Mouse (Mus musculus): ENCODE measurements at regions not wholly inside any gene's neighbourhood (a gene's known extent, or its start where the extent isn't known, plus 50 kb on each side); places are given as distances from the start of the nearest gene placed in this dataset.

DNA sequence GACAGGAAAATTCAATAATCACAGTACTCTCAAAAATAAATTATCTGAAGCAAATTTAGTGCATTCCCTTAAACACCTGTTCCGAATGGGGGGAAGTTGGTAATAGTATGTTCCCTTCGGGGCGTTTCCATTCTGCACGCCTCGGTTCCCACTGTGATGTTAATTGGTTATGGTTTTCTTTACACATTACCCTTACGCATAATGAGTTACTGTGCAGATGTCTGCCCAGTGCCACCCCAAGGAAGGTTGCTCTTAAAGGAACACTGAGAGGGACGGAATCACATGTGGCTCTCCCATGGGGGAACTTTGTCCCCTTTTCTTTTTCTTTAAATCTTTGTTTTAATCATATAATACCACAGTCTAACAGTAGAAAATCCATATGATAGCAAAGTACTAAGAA lies 217.5 kb downstream of the Zfp36l1 start:
- no peak for ATAC-seq (replicated peaks; ENCODE audit: low FRiP score, poor library complexity, severe bottlenecking)

DNA sequence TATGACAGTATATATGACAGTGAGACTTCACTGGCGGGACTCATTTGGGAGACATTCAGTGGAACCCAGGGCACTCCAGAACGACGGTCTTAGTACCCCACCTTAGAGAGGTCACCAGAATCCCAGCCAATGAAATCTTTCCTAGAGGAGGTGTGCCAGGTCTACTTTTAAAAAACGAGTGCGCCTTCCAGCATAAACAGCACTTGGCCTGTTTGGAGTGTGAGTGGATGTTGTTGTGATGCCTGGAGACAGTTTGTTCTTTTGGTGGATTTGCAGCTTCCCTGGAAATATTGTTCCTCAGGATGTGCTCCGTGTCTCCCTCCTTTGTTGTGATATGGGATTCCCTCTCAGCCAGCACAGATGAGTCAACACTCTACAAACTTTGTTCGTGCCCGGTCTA lies 219.9 kb downstream of the Zfp36l1 start:
- no peak for ATAC-seq (replicated peaks; ENCODE audit: low FRiP score, poor library complexity, severe bottlenecking)

DNA sequence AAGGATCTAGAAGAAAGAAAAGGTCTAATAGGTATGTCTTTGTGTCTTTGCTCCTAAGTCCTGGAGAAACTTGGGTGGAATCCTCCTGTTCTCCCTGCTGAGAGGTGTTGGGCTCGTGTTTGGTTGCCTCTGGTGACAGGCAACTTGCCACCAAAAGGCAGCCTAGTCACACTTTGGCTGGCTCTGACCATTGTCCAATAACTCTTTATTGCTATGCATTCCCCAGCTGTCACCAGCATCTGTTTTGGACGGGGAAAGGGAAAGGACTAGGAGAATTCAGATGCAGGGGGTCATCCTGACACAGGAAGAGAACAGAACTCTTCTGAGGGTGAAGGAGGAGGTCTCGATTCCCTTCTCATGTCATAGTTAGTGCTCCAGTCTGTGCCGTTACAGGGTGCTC lies 220.9 kb downstream of the Zfp36l1 start:
- no peak for ATAC-seq (replicated peaks; ENCODE audit: low FRiP score, poor library complexity, severe bottlenecking)

DNA sequence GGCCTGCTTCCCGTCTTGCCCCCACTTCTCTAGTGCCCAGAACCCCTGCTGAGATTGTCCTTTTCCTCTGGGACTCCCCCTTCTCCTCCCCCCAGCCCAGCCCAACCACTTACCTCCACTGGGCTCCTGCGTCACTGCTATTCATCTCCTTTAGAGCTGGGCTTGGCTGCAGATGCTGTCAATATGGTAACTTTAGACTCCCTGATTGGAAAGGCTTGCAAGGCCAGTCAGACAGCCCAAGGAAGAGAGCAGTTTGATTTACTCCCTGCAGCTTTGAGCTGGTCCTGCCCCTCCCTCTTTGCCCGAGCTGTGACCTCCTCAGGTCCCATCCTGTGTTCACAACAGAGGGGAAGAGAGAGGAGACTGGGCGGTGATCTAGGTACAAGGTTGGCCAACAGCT lies 221.9 kb downstream of the Zfp36l1 start:
- ATAC-seq (replicated peaks; ENCODE audit: low FRiP score, poor library complexity, severe bottlenecking): no peak

DNA sequence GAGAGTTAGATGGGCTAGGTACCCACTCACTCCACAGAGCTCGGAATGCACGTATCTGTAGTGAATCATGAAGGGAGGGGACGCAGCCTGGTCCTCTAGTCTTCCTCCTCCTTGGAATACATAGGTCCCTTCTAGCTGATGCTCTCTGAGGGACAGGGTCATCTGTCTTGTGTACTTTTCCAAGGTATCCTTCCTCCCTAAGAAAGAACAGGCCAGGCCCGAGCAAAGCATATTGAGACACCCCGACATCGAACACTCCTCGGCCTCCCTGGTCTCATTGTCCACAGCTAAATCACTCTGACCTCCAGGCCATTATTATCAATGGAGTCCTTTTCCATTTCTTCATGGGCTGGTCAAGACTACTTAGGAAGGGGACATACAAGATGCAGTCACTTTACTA lies 222.5 kb downstream of the Zfp36l1 start:
- ATAC-seq (replicated peaks; ENCODE audit: low FRiP score, poor library complexity, severe bottlenecking): no peak

DNA sequence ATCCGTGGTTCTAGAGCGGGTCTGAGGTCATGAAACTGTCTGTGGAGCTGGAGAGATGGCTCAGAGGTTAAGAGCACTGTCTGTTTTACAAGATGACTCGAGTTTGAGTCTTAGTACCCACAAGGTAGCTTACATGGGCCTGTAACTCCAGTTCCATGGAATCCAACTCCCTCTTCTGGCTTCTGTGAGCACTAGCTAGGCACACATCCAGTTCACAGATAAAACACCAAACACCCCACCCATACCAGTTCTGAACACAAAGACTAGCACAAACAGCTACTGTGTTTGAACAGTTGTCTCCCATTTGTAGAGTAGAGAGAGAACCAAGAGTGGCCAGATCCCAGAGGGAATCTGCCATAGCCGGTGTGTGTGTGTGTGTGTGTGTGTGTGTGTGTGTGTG lies 224.0 kb downstream of the Zfp36l1 start:
- ATAC-seq (replicated peaks; ENCODE audit: low FRiP score, poor library complexity, severe bottlenecking): no peak

DNA sequence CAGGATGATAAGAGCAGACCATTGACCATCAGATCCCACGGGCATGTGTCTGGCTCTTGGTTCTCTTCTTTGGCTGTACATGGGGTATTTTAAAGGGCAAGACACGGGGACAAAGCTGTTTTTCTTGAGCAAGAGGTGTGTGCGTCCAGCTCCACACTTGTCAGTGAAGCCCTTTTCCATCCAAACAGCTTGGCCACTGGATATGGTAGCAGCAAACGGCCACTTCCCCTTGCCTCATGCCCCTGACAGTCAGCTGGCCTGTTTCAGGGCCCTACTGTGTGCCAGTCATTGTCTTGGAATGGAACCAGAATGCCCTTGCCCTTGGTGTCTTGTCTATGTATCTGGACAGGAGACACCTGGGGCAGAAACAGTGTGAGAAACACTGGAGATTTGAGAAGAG lies 224.7 kb downstream of the Zfp36l1 start:
- ATAC-seq (replicated peaks; ENCODE audit: low FRiP score, poor library complexity, severe bottlenecking): no peak

DNA sequence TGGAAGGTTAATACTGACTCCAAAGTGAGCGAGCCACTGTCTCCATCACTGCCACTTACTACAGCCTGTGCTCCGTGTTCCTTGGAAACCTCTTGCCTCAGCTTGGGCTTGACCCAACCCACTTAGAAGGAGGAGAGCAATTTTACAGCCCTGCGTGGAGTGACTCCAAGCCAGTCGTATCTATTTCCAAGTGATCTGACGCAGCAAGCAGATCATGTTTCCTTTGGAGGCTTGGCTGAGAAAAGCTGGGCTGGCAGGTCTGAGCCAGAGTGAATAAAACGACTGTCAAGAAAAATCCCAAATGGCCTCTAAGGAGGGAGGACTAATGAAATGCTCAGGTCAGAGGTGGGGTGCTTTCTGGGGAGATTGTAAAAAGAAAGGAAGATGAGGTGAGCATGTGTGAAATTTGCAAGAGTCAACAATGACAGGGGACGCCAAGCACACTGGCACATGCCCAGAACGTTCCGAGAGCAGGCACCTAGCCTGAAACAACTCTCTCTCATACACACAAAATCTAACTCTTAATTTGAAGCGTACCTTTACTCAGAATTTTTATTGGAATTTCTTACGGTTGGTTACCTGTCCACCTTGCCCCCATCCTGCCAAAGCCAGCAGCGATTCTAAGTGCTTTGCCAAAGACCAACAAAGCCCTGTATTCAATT lies 225.5 kb downstream of the Zfp36l1 start:
- no peak for ATAC-seq (replicated peaks; ENCODE audit: low FRiP score, poor library complexity, severe bottlenecking)

DNA sequence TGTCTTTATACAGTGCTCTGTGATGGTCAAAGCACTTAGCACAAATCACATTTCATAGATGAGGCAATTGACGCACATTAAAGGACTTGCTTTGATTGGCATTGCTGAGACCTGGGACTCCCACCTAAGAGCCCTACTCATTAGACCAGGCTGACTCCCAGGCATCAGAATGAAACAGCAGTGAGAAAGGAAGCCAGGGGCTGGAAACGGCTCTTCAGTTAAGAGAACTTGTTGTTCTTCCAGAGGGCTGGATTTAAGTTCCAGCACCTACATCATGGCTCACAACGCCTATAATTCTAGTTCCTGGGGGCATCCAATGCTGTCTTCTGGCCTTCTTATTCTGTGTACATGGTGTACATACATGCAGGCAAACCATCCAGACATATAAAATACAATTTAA lies 226.3 kb downstream of the Zfp36l1 start:
- no peak for ATAC-seq (replicated peaks; ENCODE audit: low FRiP score, poor library complexity, severe bottlenecking)

DNA sequence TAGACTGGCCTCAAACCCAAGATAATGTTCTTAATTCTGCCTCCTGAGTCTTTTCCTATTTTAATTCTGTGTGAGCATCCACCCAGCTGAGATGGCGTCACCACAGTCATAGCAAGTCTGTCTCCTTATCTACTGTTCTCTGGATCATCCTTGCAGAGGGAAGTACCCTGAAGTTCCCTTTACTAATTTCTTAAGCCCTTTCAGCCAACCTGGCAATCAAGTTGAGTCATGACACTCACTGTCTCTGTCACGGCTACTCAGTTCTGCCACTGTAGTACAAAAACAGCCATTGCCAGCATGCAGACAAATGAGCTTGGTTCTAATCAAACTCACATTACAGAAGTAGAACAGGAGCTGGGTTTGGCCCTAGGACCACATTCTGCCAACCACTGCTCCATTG lies 227.5 kb downstream of the Zfp36l1 start:
- ATAC-seq (replicated peaks; ENCODE audit: low FRiP score, poor library complexity, severe bottlenecking): no peak

DNA sequence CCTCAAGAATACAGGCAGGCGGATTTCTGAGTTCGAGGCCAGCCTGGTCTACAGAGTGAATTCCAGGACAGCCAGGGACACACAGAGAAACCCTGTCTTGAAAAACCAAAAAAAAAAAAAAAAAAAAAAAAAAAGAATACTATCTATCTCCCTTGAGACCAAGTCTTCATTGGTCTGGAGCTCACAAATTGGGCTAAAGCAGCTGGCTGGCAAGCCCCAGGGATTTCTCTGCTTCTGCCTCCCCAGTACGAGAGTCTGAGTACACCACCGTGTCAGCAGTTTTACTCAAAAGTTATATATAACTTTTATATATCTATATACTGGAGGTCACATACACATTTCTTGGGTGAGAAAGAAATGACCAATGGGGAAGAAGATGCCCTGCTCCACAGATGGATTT lies 229.2 kb downstream of the Zfp36l1 start:
- ATAC-seq (replicated peaks; ENCODE audit: low FRiP score, poor library complexity, severe bottlenecking): no peak

DNA sequence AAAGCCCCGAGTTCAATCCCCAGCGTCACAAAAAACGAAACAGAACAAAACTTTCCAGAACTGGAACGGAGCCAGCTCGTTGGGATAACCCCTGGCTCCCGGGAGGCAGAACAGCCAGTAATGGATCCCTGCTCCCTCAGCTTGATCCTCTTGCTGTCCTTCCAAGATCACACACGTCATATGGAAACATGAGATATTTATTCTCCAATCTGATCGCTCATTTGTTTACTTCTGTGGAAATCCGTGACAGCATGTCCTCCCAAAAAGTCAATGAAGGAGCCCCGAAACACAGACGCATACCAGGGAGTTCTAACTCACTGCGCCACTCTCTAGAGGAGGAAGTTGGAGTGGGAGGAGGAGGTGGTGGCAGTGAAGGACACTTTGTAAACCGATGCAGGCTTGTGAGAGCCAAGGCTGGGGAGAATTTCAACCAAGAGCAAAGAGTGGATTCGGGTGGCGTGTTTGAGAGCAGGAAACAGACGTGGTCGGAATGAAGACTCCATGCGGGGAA lies 232.0 kb downstream of the Zfp36l1 start:
- ATAC-seq (replicated peaks; ENCODE audit: low FRiP score, poor library complexity, severe bottlenecking): no peak

DNA sequence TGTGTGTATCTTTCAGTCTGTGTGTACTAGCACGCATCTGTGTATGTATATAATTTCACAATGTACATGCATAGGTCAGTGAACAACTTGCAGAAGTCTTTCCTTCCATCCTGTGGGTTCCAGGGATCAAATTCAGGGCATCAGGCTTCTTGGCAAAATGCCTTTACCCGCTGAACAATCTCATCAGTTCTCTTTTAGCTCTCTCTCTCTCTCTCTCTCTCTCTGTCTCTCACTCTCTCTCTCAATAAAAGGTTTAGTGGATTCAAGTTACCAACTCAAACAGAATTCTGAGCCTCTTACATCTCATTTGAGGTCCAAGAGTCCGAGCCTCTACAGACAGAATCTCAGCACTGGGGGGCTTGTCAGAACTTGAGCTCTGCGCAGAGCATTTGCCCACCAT lies 232.5 kb downstream of the Zfp36l1 start:
- no peak for ATAC-seq (replicated peaks; ENCODE audit: low FRiP score, poor library complexity, severe bottlenecking)

DNA sequence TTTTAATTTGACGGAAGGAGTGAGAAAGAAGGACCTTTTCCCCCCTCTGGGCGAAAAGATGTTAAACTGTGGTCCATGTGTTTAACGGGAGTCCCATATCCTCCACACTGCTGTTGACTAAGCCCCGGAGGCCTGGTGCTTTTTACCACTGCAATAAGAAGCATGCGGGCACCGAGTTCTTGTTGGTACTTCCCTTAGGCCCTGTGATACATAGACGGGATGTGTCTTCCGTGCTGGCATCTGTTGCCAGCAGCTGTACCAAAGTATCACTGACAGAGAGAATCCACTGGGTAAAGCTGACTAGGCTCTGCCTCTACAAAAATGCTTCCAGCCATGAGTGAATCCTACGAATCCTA lies 232.9 kb downstream of the Zfp36l1 start:
- ATAC-seq (replicated peaks; ENCODE audit: low FRiP score, poor library complexity, severe bottlenecking): no peak

DNA sequence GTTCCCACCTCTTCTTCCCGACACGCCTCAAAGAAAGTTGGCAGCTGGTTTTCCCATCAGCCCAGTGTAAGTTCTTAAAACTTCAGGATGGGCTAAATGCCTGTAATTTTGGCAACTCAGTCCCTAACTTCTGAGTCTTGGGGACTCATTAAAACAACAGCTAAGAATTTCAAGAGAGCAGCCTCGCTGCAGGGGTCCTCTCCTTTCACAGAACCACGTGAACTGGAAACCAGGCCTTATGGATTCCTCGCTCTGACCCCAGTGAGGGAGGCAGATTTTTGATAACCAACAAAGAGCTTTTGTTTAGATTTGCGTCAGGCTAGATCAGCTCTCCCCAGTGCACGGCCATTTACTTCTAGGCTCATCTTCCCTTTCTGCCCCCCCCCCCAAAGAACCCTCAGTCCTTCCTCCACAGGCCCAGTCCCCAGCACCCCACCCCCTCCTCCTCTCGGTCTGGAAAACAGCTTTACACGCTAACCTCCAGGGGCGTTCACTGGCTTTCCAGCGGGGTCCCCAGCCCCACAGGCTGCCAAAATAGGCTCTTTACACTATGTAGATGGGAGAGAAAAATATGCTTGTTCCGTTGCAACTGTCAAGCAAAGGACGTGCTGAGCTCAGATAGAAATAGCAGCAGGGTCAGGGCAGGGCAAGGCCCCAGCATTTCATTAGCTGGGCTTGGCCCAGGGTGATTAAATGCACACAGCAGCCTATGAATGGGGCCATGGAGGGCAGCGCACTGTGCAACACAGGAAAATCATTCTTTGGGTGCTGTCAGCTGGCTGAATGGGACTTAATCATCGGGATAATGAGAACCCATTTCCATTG lies 233.5 kb downstream of the Zfp36l1 start:
- ATAC-seq (replicated peaks; ENCODE audit: low FRiP score, poor library complexity, severe bottlenecking): no peak

DNA sequence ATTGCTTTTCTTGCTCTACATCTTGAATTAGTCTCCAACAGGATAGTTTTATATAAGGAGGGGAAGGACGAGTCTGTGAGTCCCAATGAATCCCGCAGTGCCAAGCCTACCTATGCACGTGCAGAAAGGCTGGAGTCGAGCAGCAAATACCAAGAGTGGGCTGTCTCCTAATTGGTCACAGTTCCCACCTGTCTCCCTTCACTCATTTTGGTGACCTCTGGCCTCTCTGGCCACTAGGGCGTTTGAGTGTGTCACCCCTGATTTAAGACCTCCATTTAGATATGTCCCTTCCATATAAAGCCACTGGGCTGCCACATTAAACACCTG lies 234.1 kb downstream of the Zfp36l1 start:
- ATAC-seq (replicated peaks; ENCODE audit: low FRiP score, poor library complexity, severe bottlenecking): no peak

DNA sequence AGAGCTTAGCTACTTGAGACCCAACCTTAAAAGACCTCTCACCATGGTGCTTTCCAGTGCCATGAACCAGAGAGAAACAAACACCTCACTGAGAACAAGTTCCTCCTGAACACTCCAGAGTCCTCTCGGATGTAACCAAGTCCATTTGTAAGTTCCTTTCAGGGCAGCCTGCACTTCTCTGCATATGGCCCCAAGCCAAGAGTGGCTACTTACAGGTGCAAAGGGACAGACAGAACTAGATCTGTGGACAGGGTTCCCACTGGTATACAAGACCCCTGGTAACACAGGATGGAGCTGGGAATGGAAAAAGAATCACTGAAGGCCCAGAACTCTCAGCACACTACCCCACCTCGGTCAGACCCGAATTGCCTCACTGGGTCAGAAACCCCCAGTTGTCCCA lies 234.7 kb downstream of the Zfp36l1 start:
- ATAC-seq (replicated peaks; ENCODE audit: low FRiP score, poor library complexity, severe bottlenecking): no peak; the same call in 1 of the 2 replicates

DNA sequence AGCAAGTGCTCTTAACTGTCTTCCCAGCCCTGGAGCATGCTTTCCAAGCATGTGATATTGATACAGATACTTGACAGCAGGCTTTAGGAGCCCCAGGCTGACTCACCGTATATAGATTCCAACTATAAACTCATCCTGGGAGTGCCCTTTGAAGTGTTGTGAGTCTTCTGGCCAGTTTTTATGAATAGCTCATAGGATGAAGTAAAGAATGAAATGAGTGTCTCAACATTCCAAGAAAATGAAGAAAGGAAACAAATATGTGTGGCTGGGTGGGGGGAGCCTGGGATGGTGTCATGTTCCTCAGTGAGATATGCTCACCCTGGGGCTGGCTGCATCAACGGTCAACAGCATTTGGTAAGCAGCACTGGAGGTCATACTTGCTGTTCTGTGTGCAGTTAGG lies 238.5 kb downstream of the Zfp36l1 start:
- no peak for ATAC-seq (replicated peaks; ENCODE audit: low FRiP score, poor library complexity, severe bottlenecking)

DNA sequence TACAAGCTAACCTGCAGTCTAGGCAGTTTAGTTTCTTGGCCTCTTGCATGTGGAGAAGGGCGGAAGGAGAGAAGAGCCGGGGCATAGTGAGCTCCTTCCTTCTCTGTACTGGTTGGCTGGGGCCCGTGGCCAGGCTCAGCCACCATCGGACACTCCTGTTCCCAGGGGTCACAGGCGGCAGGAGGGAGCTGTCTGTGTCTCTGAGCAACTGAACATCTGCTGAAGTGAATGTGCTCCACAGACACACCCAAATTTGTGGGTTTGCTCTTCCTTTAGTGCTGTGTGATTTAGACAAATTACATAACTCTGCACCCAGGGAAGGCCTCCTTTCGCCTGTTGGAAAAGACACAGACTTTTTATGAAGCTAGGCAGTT lies 247.6 kb downstream of the Zfp36l1 start:
- no peak for ATAC-seq (replicated peaks; ENCODE audit: low FRiP score, poor library complexity, severe bottlenecking)

DNA sequence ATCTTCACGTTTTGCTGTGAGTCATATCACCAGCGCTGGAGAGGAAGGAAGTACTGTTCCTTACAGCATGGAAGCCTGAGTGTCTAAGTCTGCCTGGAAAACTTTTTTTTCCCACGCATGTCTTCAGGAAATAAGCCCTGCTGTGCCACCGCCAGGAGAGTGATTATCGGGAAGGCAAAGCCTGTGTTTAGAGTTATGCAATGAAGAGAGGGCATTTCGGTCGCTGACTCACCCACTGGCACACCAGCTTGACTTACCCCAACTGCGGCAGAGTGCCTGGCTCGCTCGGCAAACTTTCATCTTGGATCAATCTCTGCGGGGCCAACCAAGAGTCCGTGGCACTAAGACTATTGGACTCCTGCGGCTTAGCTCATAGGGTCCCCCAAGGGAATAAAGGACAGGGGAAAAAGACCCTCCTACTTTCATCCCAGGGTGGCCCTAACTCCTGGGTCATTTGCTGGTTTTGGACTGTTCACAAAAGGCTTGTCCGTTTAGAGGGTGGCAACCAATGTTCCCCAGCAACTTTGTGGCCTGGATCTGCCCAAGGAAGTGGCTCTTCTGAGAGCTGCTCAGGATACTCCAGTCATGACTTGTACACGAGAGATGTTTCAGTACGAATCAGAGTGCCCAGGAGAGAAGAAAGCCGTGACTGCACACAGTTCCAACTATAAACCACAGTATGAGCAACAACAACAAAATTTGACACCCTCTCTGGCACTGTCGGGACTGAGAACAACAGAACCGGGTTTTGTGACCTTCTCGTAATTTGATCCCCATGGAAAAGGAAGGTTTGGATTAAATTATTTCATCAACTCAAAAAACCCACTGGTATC lies 248.3 kb downstream of the Zfp36l1 start:
- no peak for ATAC-seq (replicated peaks; ENCODE audit: low FRiP score, poor library complexity, severe bottlenecking)
